Mouse (Mus musculus) liver, adult 2 months (tissue): Measurements from ENCODE around the gene L3mbtl4. TPM values are rescaled to one million over a fixed set of nuclear protein-coding genes. Genes with fewer than 3 reads are reported as not detected.

Experiments
- DNase-seq: peaks from one replicate; pipeline ENCODE4 v3.0.0-alpha.2; 2011; ENCODE audit warnings: low read depth, low spot score; ENCODE audit errors: extremely low read depth
- H3K27ac ChIP-seq: fragments of 200-500 bp; replicated peaks from 2 replicates; pipeline ENCODE4 v1.5.1; 2012; ENCODE audit warnings: low read depth, mild to moderate bottlenecking, control low read depth, inconsistent platforms, low read length; ENCODE audit not compliant: insufficient read depth
- H3K27me3 ChIP-seq: fragments of 200-500 bp; 2 replicates; pipeline ENCODE4 v1.6.1; 2012; ENCODE audit warnings: mild to moderate bottlenecking, moderate library complexity, low read length, inconsistent platforms; ENCODE audit not compliant: control insufficient read depth, insufficient read depth
- H3K36me3 ChIP-seq: fragments of 200-500 bp; 2 replicates; pipeline ENCODE4 v1.6.1; 2012; ENCODE audit warnings: low read length, inconsistent platforms; ENCODE audit not compliant: control insufficient read depth, insufficient read depth
- H3K4me1 ChIP-seq: fragments of 200-500 bp; 2 replicates; pipeline ENCODE4 v1.6.1; 2011; ENCODE audit warnings: low read length; ENCODE audit not compliant: control insufficient read depth, insufficient read depth
- H3K4me3 ChIP-seq: fragments of 200-500 bp; 2 replicates; pipeline ENCODE4 v1.5.1; 2011; ENCODE audit warnings: low read depth, mild to moderate bottlenecking, control low read depth, low read length, moderate library complexity; ENCODE audit not compliant: insufficient read depth
- H3K79me2 ChIP-seq: fragments of 200-500 bp; 2 replicates; pipeline ENCODE4 v1.6.1; 2012; ENCODE audit warnings: inconsistent platforms, mild to moderate bottlenecking, low read length, moderate library complexity; ENCODE audit not compliant: control insufficient read depth, insufficient read depth
- H3K9ac ChIP-seq: fragments of 200-500 bp; 2 replicates; pipeline ENCODE4 v1.6.1; 2012; ENCODE audit warnings: low read depth, mild to moderate bottlenecking, control low read depth, inconsistent platforms, low read length
- CTCF ChIP-seq: fragments of 200-500 bp; IDR thresholded peaks from 2 replicates; pipeline ENCODE4 v1.5.1; 2011; ENCODE audit warnings: low read depth, low read length, control low read depth
- POLR2A ChIP-seq: fragments of 200-500 bp; IDR thresholded peaks from 2 replicates; pipeline ENCODE4 v1.6.1; 2011; ENCODE audit warnings: low read length, control low read depth; ENCODE audit not compliant: insufficient read depth; ENCODE audit errors: extremely low read depth
- WGBS: fragments of 180-500 bp; shearing (Covaris S2); methylation state at CpG from one replicate; pipeline ENCODE4 v1.1.7; 2018; 5-methylcytosine and 5-hydroxymethylcytosine counted together
- polyA plus RNA-seq: library from polyadenylated mRNA; depleted of rRNA; stranded (reverse); fragments of >200 nt; gene quantifications from 2 replicates; pipeline ENCODE4 v1.2.3, GENCODE M21; 2012
- total RNA-seq: library from RNA; depleted of rRNA; stranded (reverse); fragments of >200 nt; gene quantifications from 2 replicates; pipeline ENCODE4 v1.2.3, GENCODE M21; 2014

The L3mbtl4 gene
- total and polyA plus RNA-seq, 2 experiments: not detected

DNA sequence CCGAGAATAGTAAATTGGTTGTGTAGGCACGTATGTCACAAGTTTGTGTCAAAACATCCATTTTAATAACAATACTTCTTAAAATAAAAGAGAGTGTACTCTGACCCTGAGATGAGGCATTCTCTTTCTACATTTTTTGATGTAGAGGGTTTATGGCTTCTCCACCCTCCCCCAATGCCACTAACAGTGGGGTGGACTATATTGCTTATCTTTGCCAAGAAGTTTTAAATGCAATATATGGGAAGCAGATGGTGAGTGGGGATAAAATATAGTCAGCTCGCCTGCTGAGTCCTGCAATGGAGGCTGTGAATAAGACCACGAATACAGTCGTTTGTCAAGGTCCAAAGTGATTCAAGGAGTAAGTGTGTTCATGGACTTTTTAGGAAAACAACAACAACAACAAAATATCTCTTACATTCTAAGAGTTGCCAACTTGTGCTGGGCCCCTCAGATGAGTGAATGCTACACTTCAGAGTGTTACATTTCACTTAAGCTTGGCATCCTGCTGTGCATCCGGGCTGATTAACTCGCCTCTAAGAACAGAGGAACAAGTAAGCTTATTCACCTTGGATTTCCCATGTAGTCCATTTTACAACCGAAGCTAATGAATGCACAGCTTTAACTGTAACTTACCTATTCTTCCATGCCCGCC, 18.2 kb downstream of the L3mbtl4 start:
- Histone ChIP-seq H3K4me3 (no peak overlapping the region), H3K27me3 (no peaks in the 10 kb centered on the region), H3K27ac (no peak overlapping the region), H3K36me3 (no peaks in the 10 kb centered on the region), H3K9ac (no peak overlapping the region), H3K4me1 (peaks cover 8% of the 10 kb centered on the region), H3K79me2 (no peaks in the 10 kb centered on the region)
- WGBS: 84% methylated on average over 9 of the region's 9 CpGs
- no peak for DNase-seq
- no peak for TF ChIP-seq CTCF
- TF ChIP-seq POLR2A: no peak

DNA sequence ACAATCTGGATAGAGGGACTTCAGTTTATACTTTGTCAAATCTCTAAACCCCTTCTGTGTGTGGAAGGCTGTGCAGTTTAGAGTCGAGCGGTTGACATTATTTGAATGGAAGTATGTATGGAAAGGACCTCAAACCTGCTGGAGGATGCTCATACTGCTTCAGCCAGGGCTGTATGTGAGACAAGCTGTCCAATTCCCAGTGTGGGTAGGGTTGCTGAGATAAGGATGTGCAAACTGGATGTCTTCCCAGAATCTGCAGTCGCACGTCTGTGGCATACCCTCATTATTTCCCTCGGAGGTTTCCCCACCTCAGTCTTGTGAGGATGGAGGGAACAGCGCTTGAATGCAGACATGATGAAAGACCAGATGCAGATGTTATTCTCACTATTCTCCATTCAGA, 34.8 kb downstream of the L3mbtl4 start:
- WGBS: 82% methylated on average over 6 of the region's 6 CpGs
- H3K36me3 ChIP-seq: no peaks in the 10 kb centered on the region
- no peak overlapping the region for H3K4me3 ChIP-seq
- peaks cover 10% of the 10 kb centered on the region for H3K4me1 ChIP-seq
- DNase-seq: no peak
- no peaks in the 10 kb centered on the region for H3K27me3 ChIP-seq
- TF ChIP-seq CTCF: no peak
- H3K79me2 ChIP-seq: no peaks in the 10 kb centered on the region
- H3K9ac ChIP-seq: no peak overlapping the region
- H3K27ac ChIP-seq: no peak overlapping the region

DNA sequence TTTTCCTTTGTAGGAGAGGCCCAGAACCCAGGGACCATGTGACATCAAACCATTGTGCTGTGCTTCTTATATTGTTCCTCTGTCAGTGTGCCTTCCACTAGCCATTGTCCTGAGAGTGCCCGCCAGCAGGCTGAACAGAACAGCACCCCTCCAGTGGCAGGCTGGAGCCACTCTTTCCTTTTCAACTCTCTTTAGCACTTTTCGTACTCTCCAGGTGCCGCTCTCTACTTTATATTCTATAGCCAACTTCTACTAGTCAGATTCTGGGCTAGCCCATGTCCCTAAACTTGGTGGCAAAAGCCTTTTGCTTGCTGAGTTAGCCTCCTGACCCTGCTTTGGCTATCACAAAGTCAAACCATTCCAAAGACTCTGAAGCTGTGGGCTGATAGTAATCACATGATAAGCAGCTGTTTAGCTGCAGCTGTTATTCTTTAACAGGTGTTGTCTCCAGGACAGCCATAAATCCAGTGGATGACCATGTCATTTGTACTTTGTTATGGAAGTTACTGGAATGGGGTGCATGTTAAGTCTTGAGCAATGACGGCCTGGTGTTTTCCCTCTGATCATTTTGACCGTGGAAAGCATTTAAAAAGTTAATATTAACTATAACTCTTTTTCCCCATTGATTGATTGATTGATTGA, 38.8 kb downstream of the L3mbtl4 start:
- H3K27me3 ChIP-seq: no peaks in the 10 kb centered on the region
- no peaks in the 10 kb centered on the region for H3K36me3 ChIP-seq
- H3K9ac ChIP-seq: no peak overlapping the region
- WGBS: 52% methylated on average over 5 of the region's 5 CpGs
- no peak for TF ChIP-seq CTCF
- no peaks in the 10 kb centered on the region for H3K79me2 ChIP-seq
- peak; percentile 97 for DNase-seq
- H3K4me1 ChIP-seq: peaks cover 11% of the 10 kb centered on the region
- peak overlapping the region; percentile 95 for H3K27ac ChIP-seq
- no peak overlapping the region for H3K4me3 ChIP-seq

DNA sequence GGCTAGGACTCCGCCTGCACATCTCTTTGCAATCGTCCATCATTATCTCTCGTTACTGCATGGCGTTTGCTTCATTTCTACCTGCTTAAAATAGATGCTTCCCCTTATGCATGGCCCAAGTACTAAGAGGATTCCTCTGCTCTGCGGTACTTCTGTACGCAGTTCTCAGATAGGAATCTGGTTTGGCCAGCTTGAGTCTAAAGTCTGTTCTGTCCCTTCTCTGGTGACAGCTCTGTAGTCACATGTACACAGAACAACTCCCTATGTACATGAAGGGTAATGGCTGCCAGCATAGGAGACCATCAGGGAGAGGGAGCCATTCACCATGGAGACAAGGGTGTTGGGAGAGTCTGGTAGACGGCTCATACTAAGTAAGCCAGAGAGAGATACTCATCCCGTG, 47.3 kb downstream of the L3mbtl4 start:
- no peak for DNase-seq
- no peak overlapping the region for H3K9ac ChIP-seq
- WGBS: 87% methylated on average over 8 of the region's 8 CpGs
- no peak for TF ChIP-seq CTCF
- TF ChIP-seq POLR2A: no peak
- H3K36me3 ChIP-seq: no peaks in the 10 kb centered on the region
- no peaks in the 10 kb centered on the region for H3K4me1 ChIP-seq
- no peak overlapping the region for H3K27ac ChIP-seq
- no peaks in the 10 kb centered on the region for H3K27me3 ChIP-seq
- H3K79me2 ChIP-seq: no peaks in the 10 kb centered on the region
- H3K4me3 ChIP-seq: no peak overlapping the region

DNA sequence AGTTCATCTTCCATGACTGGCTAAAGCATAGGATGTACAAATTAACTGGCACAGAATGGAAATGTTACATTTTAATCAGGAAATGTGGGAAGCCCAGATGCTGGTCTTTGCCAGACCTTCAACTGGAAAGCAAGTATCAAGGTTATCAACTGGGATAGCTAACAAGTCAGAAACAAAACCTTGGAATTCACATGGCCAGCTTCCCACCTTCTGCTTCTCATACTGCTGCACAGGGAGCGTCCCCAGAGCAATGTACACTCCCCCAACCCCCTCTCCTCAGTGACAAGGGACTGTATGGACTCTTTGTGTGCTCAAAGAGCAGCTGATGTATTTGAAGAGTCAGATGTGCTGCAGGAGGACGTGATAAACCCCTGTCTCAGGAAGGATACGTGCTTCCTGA, 49.0 kb downstream of the L3mbtl4 start:
- no peak for DNase-seq
- WGBS: 34% methylated on average over 3 of the region's 3 CpGs

DNA sequence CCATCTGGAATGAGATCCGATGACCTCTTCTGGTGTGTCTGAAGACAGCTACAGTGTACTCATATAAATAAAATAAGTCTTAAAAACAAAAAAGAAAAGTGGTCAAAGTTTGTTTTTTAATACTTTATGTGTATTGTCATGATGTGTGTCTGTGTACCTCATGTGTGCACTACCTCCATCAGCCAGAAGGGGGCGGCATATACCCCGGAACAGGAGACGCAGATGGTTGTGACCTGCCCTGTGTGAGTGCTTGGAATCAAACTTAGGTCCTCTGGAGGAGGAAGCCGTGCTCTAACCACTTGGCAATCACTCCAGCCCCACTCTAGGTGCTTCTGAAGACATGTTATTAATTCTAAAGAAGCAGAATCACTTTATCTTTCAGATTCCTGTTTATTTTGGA, 58.6 kb downstream of the L3mbtl4 start:
- Histone ChIP-seq H3K27me3 (no peaks in the 10 kb centered on the region), H3K9ac (no peak overlapping the region), H3K79me2 (no peaks in the 10 kb centered on the region), H3K27ac (no peak overlapping the region), H3K4me3 (no peak overlapping the region), H3K36me3 (no peaks in the 10 kb centered on the region), H3K4me1 (no peaks in the 10 kb centered on the region)
- 81% methylated on average over 5 of the region's 5 CpGs for WGBS
- TF ChIP-seq CTCF: peak; percentile 24
- no peak for TF ChIP-seq POLR2A
- no peak for DNase-seq

More for the DNA sequence above, 49.0 kb downstream of the L3mbtl4 start:
- H3K27me3 ChIP-seq: no peaks in the 10 kb centered on the region
- H3K27ac ChIP-seq: no peak overlapping the region
- no peak for TF ChIP-seq POLR2A
- no peak for TF ChIP-seq CTCF
- H3K79me2 ChIP-seq: no peaks in the 10 kb centered on the region
- H3K36me3 ChIP-seq: no peaks in the 10 kb centered on the region
- H3K4me3 ChIP-seq: no peak overlapping the region
- no peak overlapping the region for H3K9ac ChIP-seq
- H3K4me1 ChIP-seq: no peaks in the 10 kb centered on the region
